Mouse (Mus musculus) limb, embryonic 14.5 days (tissue): ENCODE results near the gene Rab31. TPM values are rescaled to one million over a fixed set of nuclear protein-coding genes. Genes with fewer than 3 reads are reported as not detected.

ENCODE experiments used
- ATAC-seq: fragments of 200-750 bp; cut with Nextera tagmentation; 2 replicates; pipeline ENCODE4 v1.8.0; 2017; ENCODE audit warnings: low read depth, moderate number of reproducible peaks, moderate TSS enrichment; ENCODE audit not compliant: low FRiP score
- DNase-seq: peaks from one replicate; pipeline ENCODE4 v3.0.0-alpha.2; 2015; ENCODE audit warnings: low spot score
- H3K27ac ChIP-seq: fragments of 300-500 bp; sonication (generic); replicated peaks from 2 replicates; pipeline ENCODE4 v1.5.1; 2014; ENCODE audit warnings: low read depth, mild to moderate bottlenecking, low read length, moderate library complexity, mixed read lengths
- H3K27me3 ChIP-seq: fragments of 300-500 bp; sonication (generic); 2 replicates; pipeline ENCODE4 v1.6.1; 2014; ENCODE audit warnings: low read length, mixed read lengths; ENCODE audit not compliant: control insufficient read depth, insufficient read depth
- H3K36me3 ChIP-seq: fragments of 300-500 bp; sonication (generic); 2 replicates; pipeline ENCODE4 v1.6.1; 2014; ENCODE audit warnings: mild to moderate bottlenecking, low read length, moderate library complexity, mixed read lengths; ENCODE audit not compliant: control insufficient read depth, insufficient read depth
- H3K4me1 ChIP-seq: fragments of 300-500 bp; sonication (generic); 2 replicates; pipeline ENCODE4 v1.6.1; 2014; ENCODE audit warnings: antibody characterized with exemption, low read length, mixed read lengths; ENCODE audit not compliant: control insufficient read depth, insufficient read depth
- H3K4me2 ChIP-seq: fragments of 300-500 bp; sonication (generic); replicated peaks from 2 replicates; pipeline ENCODE4 v1.6.1; 2014; ENCODE audit warnings: low read depth, mild to moderate bottlenecking, low read length, moderate library complexity; ENCODE audit not compliant: severe bottlenecking
- H3K4me3 ChIP-seq: fragments of 300-500 bp; sonication (generic); replicated peaks from 2 replicates; pipeline ENCODE4 v1.5.1; 2014; ENCODE audit warnings: low read length
- H3K9ac ChIP-seq: fragments of 300-500 bp; sonication (generic); 2 replicates; pipeline ENCODE4 v1.6.1; 2014; ENCODE audit warnings: mild to moderate bottlenecking, low read depth, low read length, moderate library complexity; ENCODE audit not compliant: severe bottlenecking
- H3K9me3 ChIP-seq: fragments of 300-500 bp; sonication (generic); 2 replicates; pipeline ENCODE4 v1.6.1; 2016; ENCODE audit warnings: low read length; ENCODE audit not compliant: control insufficient read depth
- POLR2A ChIP-seq: fragments of 200-500 bp; IDR thresholded peaks from 2 replicates; pipeline ENCODE4 v1.8.0; 2012; ENCODE audit warnings: inconsistent platforms, mild to moderate bottlenecking, moderate library complexity, borderline replicate concordance; ENCODE audit not compliant: insufficient read depth, insufficient read length; ENCODE audit errors: extremely low read depth
- WGBS: fragments of 180-500 bp; shearing (Covaris S2); extraction: QIAGEN DNeasy Blood & Tissue Kit; methylation state at CpG from one replicate; pipeline ENCODE4 v1.1.7; 2014; 5-methylcytosine and 5-hydroxymethylcytosine counted together
- polyA plus RNA-seq, 2 experiments: library from polyadenylated mRNA; depleted of rRNA in 1 of 2; stranded (reverse) in 1 of 2; unstranded in 1 of 2; fragments of >200 nt; fragmentation: Nextera tagmentation in 1 of 2; extraction: Ambion mirVana in 1 of 2; gene quantifications; 2 replicates each; pipeline versions ENCODE4 v1.2.1 to v1.2.3; 2012 to 2014

Rab31 gene
- polyA plus RNA-seq, 2 experiments = 36.3 to 67.8 TPM

DNA sequence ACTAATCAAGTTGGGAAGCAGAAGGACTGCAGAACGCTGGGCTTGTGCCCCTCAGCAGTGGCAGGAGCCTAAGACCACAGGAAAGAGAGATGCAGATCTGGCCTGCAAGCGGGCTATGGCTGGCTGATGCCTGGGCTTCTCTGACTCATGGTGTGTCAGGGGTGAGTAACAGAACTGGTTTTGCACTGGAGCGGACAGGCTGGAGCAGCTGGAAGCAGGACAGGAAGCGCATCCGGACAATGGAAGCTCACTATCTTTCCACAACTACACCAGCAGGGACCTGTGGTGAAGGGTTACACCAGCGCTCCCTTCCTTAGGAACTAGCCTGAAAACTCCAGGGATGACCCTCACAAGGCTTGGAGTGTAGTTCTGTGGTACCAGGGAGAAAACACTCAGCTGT lies 34.9 kb downstream of the Rab31 start:
- Histone ChIP-seq H3K27me3 (no peaks in the 10 kb centered on the region), H3K9ac (no peak overlapping the region), H3K36me3 (no peaks in the 10 kb centered on the region), H3K9me3 (no peaks in the 10 kb centered on the region), H3K27ac (no peak overlapping the region), H3K4me2 (no peak overlapping the region), H3K4me3 (no peak overlapping the region), H3K4me1 (no peaks in the 10 kb centered on the region)
- ATAC-seq = no peak
- no peak for DNase-seq
- no peak for TF ChIP-seq POLR2A
- 86% methylated on average over 6 of the region's 6 CpGs for WGBS

DNA sequence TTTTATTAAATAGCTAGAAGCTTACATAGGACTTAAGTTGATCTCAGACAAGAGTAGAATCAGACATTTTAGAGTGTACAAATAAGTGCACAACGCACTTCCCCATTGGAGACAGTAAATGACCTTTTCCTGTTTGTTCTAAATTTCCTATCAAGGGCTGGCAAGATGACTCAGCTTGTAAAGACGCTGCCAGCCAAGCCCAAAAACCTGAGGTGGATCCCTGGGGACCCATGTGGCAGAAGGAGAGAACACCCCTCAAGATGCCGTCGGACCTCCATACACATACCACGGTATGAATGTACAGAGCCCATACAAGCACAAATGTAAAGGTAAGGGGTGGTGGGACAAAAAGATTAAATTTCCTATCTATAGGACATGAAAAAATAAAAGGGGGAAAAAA lies 35.4 kb downstream of the Rab31 start:
- Histone ChIP-seq H3K4me2 (no peak overlapping the region), H3K4me1 (no peaks in the 10 kb centered on the region), H3K36me3 (no peaks in the 10 kb centered on the region), H3K27me3 (no peaks in the 10 kb centered on the region), H3K9me3 (no peaks in the 10 kb centered on the region), H3K27ac (no peak overlapping the region), H3K4me3 (no peak overlapping the region), H3K9ac (no peak overlapping the region)
- no peak for TF ChIP-seq POLR2A
- 84% methylated on average over 5 of the region's 5 CpGs for WGBS
- ATAC-seq = no peak
- DNase-seq = no peak

DNA sequence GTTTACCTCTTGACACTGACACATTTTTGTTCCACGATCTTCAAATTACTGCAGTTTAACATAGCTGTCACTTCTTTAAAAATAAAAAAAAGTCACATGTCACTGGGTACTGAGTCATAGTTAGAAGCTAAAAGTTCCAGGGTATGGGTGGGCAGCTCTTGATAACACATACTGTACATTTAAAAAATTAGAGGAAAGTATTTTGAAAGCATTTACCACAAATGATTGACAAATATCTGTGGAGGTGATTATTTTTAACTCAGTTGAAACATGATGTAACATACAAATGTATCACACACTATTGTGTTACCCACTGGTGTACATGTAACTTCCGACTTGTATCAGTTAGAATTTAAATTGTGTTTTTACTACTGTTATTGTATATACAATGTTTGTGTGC lies 37.5 kb downstream of the Rab31 start:
- Histone ChIP-seq H3K4me3 (no peak overlapping the region), H3K4me1 (no peaks in the 10 kb centered on the region), H3K27ac (no peak overlapping the region), H3K4me2 (no peak overlapping the region), H3K27me3 (no peaks in the 10 kb centered on the region), H3K9me3 (no peaks in the 10 kb centered on the region), H3K9ac (no peak overlapping the region), H3K36me3 (no peaks in the 10 kb centered on the region)
- TF ChIP-seq POLR2A = no peak
- ATAC-seq = no peak
- 92% methylated on average over 2 of the region's 2 CpGs for WGBS
- DNase-seq = no peak

DNA sequence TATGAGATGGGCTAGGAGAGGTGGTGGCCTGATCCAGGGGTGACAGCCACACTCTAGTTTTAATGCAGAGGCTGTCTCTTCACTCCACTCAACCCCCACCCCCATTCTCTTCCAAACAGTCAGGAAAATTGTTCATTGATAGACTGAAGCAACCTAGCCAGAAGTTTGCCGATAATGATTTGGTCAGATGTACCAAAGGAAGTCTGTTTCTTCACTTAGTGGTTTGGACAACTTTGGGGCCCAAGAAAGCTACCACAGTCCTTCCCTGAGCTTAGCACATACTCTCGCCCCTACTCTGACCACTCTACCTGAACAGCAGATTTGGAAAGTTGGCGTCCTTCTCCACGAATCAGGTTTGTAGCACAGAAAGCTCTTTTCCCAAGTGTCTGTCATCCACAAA lies 39.9 kb downstream of the Rab31 start:
- no peaks in the 10 kb centered on the region for H3K36me3 ChIP-seq
- H3K4me1 ChIP-seq = no peaks in the 10 kb centered on the region
- DNase-seq (no peak), ATAC-seq (no peak)
- WGBS = 85% methylated on average over 4 of the region's 4 CpGs
- no peak overlapping the region for H3K4me3 ChIP-seq
- H3K27me3 ChIP-seq = no peaks in the 10 kb centered on the region
- no peak for TF ChIP-seq POLR2A
- H3K27ac ChIP-seq = no peak overlapping the region
- no peaks in the 10 kb centered on the region for H3K9me3 ChIP-seq
- no peak overlapping the region for H3K4me2 ChIP-seq
- no peak overlapping the region for H3K9ac ChIP-seq

DNA sequence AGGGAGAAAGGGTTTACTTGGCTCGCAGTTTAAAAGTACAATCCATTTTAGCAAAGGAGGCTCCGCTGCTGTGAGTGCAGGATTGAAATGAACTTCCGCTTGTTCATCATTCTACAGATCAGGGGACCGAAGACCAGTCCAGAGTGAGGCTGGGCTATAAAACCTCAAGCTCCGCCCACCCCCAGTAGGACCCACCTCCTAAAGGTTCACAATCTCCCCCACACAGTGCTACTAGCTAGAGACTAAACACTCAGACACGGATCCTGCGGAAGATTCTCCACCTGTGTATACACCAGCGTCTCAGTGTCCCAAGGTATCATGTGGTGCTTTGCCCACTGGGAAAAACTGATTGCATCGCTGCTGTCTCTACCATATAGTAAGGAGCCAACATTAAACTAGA lies 40.8 kb downstream of the Rab31 start:
- H3K9me3 ChIP-seq = no peaks in the 10 kb centered on the region
- no peak overlapping the region for H3K4me2 ChIP-seq
- 82% methylated on average over 9 of the region's 9 CpGs for WGBS
- H3K27me3 ChIP-seq = no peaks in the 10 kb centered on the region
- ATAC-seq (no peak; the same call in 1 of the 2 replicates), DNase-seq (no peak)
- no peak overlapping the region for H3K4me3 ChIP-seq
- H3K9ac ChIP-seq = no peak overlapping the region
- no peaks in the 10 kb centered on the region for H3K4me1 ChIP-seq
- no peaks in the 10 kb centered on the region for H3K36me3 ChIP-seq
- no peak for TF ChIP-seq POLR2A
- H3K27ac ChIP-seq = no peak overlapping the region
